Mouse (Mus musculus) gonadal fat pad, adult 2 months (tissue): Measurements from ENCODE around the gene Rhbdf1. TPM values are rescaled to one million over a fixed set of nuclear protein-coding genes. Genes with fewer than 3 reads are reported as not detected.
"Not testable (repeated sequence)": the region's sequence is repeated elsewhere in the genome, so short reads cannot be mapped to it uniquely, and the experiment has no call there.

Experiments used
- DNase-seq: peaks from one replicate; pipeline ENCODE4 v3.0.0-alpha.2; 2012; ENCODE audit warnings: low read depth
- polyA plus RNA-seq: library from polyadenylated mRNA; depleted of rRNA; stranded (reverse); fragments of >200 nt; gene quantifications from 2 replicates; pipeline ENCODE4 v1.2.3, GENCODE M21; 2012

Gene Rhbdf1
- polyA plus RNA-seq, 1 experiment: 128 TPM

DNA sequence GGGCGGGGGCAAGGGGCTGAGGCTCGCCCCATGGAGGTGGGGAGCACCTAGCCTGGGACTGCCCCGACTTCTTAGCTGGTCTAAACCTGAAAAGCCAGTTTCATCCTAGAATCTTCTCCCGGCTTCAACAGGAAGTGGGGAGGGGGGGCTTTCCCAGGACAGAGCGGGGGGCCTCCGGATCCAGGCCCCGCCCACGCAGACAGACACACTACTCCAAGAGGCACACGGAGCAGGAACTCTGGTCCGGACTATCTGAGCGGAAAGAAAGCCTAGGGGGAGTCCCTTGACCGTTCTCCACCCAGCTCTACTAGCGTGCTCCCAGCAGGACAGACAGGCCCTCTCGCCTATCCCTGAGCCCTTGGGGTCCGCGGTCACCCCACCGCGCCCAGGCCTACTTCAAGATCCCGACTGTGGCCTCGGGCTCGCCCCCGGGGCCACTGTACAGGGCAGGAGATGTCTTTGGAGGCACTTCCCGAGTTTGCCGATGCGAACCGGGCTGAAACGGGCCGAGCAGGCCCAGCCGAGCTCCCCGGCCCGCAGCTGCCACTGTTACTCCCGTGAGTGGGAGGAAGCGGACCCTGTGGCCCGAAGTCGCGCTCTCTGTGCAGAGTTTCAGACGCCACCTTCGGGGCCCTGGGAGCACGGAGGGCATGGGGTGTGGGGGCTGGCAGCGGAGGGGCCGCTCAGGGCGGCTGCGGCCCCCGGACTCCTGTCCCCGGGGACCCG lies 712 bp downstream of the Rhbdf1 start:
- DNase-seq: no peak

DNA sequence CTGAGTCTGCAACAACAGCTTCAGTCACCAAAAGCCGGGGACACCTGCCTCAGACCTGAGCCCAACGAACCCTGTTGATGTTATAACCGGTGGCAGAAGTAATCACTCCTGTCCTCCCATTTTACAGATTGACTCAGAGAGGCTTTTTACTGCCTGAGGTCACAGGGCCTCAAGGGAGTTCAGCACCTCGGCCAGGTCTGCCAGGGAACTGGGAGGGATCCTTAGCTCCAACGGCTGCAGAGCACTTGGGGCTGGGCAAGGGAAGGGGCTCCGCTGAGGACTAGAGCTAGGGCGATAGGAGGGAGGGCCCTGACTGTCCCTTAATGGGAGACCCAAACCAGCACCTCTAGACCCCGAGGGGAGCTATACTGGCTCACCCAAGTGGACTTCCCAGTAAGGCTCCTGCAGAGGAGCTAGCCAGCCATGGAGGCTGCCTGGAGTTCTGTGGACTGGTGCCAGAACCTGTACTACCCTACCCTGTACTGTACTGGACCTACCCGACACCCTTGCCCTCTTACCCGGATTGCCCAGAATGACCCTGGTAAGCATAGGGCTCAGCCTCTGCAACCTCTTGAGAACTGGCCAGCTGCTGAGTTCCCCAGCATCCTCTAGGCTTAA lies 1.4 kb downstream of the Rhbdf1 start:
- no peak for DNase-seq

DNA sequence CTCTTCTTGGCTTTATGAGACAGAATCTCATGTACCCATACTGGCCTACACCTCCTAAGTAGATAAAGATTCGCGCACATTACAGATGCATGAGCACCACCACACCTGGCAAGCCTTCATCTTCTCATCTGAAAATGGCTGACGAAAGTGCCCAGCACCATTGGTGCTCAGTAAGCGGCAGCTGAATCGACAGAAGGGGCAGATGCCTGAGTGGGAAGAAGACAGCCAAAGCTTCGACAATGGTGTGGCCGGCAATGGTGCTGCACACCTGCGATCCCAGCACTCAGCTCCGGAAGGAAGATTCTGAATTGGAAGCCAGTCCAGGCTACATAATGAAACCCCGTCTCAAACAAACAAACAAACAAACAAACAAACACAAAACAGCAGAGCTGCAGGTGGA lies 2.8 kb downstream of the Rhbdf1 start:
- DNase-seq: no peak

DNA sequence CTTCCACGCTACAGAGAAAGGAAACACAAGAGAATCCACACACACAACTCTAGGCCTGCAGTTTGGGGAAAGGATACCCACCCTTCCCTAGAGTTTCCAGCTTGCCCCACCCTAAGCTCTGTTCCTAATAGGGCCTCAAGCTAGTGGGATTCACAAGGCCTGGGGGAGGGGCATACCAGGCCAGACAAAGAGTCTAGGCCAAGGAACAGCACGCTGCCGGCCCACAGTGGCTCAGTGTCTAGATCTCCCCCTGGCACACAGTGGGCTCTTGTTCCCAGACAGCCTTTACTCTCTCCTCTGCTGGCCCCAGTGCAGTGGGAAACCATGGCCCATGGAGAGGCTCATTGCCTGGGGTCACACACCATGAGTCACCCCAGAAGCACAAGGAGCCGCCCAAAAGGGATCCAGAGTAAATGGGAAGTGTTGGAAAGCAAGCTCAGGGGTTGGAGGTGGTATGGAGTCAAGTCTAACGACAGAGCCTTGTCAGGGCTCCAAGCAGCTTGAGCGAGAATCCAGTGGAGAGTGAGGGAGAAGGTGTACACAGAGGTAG lies 3.5 kb downstream of the Rhbdf1 start:
- no peak for DNase-seq

DNA sequence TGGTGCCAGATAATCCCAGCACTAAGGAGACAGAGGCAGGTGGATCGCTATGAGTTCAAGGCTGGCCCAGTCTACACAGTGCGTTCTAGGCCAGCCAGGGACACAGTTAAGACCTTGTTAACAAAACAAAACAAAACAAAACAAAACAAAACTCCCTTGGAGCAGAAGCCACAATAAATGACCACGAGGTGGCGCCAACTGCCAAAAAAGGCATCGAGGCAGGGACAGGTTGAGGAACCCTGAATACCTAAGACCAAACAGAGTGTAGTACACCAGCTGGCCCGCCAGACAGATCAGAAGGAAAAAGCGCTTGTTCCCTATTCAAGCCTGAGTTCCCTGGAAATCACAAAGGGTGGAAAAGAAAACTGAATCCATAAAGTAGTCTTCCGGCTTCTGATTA lies 5.2 kb downstream of the Rhbdf1 start:
- DNase-seq: no peak

DNA sequence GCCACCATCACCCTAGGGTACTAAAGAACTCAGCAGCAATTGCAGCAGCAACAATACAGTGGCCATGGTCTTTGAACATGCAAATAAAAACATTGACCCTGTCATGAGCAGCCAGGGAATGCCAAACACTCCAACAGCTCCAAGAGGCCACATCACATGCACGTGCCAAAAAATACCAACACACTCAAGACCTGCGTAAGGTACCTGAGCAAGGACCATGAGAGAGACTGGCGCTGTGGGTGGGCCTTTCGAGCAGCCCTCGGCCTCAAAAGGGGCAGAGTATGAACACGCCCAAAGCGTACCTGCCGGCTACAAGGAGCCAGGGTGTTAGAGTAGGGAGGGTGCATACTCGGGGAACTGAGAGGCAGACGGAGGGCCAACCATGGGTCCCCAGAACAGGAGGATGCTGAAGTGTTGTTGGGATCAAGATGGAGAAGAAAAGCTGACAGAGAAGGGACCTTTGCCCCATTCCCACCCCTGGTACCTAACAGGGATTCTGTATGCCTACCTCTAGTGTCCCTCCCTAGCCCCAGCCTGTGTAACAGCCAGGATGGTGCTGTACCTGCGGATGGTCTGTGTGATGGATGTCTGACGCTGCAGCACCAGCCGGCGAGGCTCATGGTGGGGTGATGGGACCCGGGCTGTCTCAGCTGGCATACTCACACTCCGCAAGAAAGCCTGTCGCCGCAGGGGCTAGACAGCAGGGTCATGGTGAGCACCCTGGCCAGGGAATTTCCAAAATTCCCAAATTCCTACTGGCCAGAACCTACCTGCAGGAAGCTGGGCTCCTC lies 6.5 kb downstream of the Rhbdf1 start:
- DNase-seq: no peak

DNA sequence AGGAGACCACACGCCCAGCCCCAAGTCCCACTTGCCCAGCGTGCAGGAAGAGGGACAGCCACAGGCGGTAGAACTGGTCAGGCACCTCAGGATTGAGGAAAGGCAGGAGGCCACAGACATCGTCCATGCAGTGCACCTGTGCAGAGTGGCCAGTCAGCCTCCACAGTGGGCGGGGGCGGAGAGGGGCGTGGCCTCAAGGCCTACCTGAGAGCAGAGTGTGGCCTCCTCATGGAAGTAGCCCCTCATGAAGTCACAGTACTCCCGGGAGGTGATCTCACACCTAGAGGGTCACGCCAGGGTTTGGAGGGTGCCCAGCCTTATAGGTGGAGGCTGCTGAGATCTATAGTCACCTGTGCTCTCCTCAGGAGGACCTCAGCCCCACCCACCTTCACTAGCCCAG lies 11.5 kb downstream of the Rhbdf1 start:
- no peak for DNase-seq

DNA sequence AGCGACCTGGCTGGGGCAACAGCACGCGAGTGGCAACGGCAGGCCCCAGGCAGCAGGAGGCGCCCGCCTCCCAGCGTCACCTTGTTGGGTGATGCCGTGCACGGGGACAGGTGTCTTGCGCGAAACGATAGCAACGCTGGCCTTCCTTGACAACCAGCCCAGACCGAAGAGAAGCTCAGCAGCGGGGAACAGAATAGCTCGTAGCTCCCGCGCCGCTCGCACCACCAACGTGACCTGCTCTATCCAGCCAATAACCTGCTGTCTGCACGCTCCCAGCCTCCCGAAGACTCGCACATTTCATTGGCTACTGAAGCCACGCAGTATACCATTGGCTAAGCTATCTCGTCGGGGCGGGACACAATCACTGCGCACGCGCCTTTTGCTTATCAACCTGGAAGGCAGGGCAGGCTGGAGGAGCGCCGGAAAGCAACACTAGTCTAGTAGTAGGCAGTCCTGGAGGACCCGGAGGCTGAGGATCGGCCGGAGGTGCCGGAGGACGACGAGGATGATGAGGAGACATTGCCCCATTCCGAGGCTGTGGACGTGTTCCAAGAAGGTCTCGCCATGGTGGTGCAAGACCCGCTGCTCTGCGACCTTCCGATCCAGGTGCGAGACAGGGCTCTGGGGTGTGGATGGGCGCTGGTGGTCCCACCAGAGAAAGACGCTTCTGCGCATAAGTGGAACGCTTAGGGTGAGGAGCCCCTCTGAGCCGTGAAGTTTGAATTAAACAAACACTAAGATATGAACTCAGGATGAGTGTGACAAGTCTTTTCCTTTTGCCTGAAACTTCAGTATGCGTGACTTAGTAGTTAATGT lies 16.8 kb downstream of the Rhbdf1 start, which contains the start of gene Snrnp25:
Gene Snrnp25, plus strand, starts transcription at position 358 of the 816 bp plus-strand sequence.
- peak; percentile 67 for DNase-seq

DNA sequence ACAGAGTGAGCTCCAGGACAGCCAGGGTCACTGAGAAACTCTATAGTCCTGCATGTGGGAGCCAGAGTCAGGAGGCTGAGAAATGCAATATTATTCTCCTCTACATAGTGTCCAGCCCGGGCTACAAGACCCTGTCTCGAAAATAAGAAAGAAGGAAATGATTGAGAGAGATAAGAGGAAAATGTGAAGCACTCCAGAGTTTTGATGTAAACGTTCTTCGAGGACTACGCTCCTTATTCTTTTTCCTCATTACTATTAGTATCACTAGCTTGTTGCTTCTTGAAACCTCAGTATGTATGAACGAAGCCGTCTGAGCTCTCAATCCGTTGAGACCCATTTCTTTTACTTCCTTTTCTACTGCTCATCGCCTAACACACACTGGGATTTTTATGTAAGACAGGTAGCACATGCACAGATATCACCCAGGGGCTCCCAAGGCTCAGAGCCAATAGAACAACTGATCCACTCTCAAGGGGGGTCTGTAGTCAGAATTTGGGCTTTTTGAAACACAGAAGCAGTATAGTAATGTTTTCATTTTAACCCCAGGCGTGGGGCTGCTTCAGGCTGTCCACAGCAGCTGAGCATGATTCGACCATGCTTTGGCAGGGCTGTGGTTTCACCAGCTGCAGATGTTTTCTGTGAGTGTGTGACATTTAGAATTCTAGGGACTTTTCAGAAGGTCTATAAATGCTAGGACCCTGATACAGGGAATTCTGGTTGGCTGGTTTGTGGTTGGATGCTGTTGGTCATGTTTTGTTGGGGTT lies 20.0 kb downstream of the Rhbdf1 start:
- no peak for DNase-seq

DNA sequence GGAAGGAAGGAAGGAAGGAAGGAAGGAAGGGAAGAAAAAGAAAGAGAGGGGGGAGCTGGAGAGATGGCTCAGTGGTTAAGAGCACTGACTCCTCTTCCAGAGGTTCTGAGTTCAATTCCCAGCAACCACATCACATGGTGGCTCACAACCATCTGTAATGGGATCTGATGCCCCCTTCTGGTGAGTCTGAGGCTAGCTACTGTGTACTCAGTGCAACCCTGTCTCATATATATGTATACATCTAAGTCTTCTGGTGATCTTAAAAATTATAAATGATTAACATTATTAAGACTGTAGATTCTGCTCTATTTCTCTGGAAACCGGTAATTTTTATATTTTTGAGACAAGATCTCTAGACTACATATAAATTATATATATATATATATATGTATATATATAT lies 21.1 kb downstream of the Rhbdf1 start:
- DNase-seq: not testable (repeated sequence)

DNA sequence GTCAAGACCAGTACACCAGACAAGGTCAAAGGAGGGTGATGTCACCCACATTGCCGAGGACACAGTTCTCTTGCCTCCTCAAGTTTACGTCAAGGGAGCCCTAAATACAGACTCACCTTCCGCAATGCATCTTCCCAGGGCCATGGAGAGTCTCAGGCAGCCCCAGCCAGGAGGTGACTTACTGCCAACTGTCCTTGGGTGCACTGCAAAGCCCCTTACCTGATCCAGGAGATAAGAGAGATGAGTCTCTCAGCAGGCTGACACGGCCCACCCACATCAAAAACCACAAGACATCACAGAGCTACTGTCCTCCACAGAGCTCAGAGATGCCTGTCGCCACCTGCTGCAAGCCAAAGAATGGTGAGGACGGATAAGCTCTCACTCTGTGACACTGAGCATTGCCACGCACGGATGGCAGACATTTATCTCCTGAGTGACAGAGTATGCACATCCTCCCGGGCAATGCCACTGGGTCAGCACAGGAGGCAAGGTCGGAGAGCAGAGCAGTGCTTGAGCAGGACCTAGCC lies 22.0 kb downstream of the Rhbdf1 start, which contains the start of gene Il9r:
Gene Il9r, minus strand, starts transcription at position 205 of the 527 bp plus-strand sequence.
- no peak for DNase-seq

DNA sequence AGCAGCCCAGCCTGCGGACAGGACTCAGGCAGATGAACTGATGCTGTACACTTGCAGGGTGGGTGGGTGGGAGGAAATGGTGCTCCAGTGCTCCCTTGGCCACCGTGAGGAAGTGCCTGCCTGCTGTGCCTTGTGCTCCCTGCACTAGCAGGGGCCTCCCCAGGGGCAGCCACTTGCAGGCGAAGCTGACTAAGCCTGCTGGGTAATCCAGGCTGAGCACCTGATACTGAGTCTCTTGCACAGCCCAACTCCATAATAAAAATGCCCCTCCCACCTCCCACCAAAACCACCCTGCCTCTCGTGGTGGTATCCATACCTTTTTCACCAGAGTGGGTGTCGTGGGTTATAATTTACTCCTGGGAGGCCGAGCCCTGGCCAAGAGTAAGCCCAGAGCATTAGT lies 22.9 kb downstream of the Rhbdf1 start:
- DNase-seq: no peak

DNA sequence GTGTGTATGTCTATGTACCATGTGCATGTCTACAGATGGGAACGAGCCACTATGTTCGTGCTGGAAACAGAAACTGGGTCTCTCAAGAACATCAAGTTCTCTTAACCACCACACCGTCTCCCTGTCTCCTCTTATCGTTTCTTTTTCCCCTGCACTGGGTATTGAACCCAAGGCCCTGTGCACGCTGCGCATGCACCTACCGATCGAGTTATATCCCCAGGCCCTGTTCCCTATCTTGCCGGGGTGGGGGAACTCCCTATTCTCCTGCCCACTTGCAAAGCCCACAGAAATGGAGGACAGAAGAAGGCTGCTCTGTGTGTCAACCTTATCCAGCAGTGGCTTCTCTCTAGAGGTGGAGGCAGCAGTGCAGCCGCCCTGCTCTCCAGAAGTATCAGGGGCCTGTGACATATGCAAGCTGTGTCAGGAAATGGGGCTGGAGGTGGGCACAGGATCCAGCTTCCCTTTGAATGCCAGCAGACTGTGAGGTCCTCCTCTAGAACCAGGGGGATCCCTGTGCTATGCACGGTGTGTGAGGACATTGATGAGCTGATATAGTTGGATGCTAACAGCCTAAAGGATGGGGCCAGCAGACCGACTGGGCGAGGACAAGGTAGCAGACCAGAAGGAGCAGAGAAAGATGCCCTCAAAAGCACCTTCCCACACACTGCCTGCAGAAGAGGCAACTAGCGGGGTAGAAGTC lies 23.7 kb downstream of the Rhbdf1 start:
- no peak for DNase-seq

DNA sequence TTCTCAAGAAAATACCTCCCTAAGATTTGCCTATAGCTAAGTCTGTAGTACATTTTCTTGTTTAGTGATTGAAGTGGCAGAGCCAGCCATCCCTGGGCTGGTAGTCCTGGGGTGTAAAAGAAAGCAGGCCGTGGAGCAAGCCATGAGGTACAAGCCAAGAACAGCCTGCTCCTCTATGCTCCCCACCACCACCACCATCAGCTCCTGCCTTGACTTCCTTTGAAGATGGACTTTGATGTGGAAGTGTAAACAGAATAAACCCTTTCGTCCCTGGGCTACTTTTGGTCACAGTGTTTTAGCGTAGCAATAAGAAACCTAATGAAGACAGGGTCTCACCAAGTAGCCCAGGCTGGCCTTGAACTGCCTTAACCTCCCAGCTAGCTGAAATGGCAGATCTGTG lies 24.3 kb downstream of the Rhbdf1 start:
- DNase-seq: no peak

DNA sequence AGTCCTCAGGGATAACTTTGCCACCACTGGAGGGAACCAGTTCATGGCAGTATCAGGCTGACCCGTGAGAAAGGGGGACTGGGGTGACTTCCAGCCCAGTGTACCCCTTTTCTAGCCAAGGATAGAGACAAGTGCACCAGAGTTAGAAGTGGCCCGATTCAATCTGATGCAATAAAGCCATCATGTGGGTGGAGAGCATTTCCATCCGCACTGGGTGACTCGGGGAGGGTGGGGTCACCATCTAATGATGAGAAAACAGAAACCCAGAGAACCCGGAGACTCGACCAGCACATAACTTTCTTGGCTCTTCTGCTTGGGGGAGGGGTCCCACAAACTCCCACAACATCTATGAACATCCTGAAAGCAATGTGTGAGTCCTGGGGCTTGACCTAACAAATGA lies 25.4 kb downstream of the Rhbdf1 start:
- no peak for DNase-seq

DNA sequence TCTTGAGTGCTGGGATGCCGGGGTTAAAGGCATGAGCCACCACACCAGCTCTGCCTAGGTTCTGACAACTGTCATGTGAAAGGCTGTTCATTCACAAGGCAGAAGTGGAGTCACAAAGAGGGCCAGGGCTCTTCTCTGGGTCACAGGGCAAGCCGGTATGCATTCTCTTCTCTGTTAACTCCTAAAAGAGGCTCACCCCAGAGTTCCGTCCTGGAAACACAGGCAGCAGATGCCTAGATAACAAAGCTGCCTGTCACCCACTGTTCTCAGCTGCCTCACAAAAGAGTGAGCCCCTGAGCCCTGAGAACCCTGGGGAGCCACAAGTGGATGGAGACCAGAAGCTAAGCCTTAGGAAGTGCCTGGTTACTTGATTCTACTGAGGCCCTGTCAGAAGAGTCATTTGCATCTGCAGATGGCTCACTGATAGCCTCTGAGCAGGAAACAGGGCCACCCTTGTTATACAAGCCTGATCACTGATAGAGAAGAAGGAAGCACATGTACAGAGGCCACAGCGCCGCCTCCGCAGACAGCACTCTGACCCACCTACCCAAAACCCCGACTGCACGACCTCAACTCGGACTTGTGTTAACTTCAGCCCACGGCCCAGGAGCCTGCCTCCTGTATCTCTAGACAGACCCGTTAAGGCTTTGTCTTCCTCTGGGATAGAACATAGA lies 26.1 kb downstream of the Rhbdf1 start:
- no peak for DNase-seq

DNA sequence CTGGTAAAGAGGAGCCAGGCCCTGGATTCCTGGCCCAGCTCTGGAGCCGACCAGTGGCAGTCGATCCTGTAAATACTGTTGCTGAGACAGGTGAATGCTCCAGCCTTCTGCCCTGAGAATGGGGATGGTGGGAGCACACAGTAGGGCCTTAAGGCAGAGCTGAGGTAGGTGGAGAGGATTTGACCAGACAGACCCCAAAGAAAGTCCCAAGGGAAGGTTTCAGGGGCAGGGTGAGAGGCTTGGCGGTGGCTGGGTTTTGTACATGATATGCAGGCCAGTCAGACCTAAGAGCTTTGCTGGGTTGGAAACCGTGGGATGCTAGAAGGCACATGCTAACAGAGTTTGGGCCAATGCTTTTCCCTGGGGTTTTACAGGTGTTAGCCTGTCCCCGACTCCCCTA lies 27.5 kb downstream of the Rhbdf1 start:
- DNase-seq: no peak

DNA sequence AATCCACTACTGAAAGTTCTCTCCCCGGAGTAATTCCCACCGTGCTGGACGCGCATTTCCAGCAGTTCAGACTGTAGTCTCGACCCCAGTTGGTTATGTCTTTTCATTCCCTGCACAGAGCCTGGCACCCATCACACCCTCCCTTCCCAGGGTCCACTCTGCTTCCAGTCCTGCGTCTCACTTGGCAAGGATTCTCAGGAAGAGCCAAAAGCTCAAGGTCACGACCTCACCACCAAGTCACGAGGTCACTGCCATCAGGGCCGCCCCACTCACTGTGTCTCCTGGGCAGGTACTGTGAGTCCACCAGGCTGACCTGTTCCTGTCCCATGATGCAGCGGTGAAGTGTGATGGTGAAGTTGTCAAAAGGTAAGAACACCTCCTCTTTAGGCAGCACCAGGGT lies 28.0 kb downstream of the Rhbdf1 start:
- no peak for DNase-seq

DNA sequence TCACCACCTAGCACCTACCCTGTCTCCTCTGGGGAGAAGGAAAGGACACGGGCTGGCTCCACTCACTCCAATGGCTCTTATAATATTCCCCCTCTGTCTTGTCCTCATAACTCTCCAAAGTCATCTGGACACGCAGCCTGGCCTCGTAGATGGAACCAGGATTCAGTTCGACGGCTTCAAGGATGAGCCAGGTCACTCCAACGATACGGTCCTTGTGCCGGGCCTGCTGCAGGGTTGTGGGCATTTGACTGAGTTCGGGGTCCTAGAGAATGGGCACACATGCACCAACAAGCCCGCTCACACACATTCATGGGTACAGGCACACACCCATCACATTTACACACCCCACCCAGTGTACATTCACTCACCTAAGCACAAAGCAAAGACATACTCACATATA lies 28.9 kb downstream of the Rhbdf1 start:
- no peak for DNase-seq
